Mouse (Mus musculus): ENCODE data around the gene Tenm4.

Gene Tenm4

GRCm38 (mm10) chr7:96680405-96680804, 509.4 kb downstream of the Tenm4 start:
- no peak for DNase-seq (ENCODE audit: low spot score in 2 of 2)

DNA sequence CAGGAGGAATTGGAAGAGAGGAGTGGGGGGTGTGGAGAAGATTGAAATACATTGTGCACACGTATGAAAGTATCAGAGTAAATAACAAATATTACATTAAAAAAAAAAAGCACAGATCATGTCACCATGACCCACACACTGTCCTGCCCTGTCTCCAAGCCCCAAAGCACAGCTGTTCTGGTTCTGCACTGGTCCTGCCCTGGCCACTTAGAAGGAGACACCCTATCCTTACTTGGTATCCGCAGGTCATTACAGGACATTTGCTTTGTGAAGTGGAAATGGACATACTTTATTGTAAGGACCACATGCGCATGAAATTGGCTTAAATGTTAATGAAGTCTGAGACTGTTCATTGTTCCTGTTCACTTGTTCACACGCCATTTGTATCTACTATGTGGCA, 510.8 kb downstream of the Tenm4 start:
- no peak for DNase-seq (ENCODE audit: low spot score in 2 of 2)

DNA sequence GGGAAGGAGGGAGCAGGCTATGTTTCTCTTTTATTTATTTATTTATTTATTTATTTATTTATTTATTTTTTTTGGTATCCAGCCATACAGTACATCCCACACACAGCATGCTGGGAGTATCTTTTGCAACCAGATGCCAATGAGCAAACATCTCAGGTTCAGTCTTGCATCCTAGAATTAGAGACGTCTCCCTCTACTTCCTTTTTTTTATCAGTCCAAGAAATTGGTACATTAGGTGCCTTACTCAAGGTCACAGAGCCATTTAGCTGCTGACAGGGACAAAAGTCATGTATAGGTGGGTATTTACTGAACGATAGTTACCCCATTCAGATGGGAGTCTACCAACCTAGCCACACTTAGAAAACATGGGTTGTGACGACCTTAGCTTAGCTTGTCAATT, 517.1 kb downstream of the Tenm4 start:
- DNase-seq (ENCODE audit: low spot score in 2 of 2) = no peak

DNA sequence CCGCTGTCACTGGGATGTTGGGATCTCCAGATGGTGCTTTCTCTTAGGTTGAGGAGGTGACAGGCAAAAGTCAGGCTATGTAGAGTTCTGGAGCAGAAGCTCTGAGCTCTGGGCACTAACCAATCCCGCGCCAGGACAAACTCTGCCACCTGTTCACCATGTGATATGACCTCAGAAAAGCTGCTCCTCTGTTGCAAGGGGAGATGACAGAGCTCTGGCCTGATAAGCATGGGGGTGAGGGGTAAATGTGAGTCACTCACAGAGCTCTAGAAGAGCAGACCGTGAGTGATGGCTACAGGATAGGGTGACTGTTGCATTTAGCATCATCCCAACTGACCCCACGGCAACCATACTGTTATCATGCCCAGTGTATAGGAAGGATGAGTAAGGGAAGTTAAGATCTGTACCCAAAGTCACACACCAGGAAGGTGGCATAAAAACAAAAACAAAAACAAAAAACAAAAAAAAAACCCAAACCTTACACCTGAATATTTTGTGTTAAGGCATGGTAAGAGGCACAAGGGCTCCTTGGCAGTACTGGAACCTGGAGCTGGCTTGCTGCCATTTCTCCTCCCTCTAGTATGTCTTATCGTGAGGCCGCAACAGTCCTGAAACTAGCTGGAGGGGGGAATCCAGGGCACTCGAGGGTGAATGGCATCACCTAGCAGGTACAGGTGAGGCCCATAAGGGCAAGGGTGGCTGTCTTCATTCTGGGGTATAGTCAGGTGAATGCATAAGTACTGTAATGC, 530.2 kb downstream of the Tenm4 start:
- no peak for DNase-seq (ENCODE audit: low spot score in 2 of 2)

DNA sequence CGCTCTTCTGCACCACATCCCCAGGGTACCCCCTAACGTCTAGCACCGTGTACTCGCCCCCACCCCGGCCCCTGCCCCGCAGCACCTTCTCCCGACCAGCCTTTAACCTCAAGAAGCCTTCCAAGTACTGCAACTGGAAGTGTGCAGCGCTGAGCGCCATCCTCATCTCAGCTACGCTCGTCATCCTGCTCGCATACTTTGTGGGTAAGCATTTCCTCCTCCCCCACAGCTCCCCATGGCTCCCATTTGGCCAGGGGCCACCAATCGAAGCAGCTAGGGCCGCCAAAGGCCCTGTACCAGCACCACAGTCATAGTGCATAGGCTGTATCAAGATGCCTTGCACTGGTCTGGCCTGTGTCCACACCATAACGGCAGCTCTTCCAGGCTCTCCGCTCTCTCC, 532.9 kb downstream of the Tenm4 start:
- DNase-seq (ENCODE audit: low spot score in 2 of 2) = no peak

GRCm38 (mm10) chr7:96705307-96706129, 534.5 kb downstream of the Tenm4 start:
- no peak for DNase-seq (ENCODE audit: low spot score in 2 of 2)

DNA sequence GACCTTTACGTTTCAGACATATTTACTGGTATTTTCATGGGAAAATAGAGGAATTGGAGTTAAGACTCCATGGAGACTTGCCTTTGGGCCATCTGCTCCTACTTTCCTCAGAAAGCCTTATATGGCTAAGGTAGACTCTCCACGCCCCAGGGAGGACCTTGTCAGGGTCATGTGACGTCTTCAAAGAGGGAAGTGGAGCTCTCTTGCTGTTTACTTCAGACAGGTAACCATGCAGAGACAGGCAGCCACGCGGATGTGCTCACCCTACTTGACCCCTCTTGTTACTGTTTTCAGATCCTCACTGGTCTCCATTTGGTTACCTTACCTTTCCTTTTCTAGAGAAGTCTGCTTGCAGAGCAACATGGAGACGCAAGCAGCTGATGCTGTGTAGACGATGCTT, 535.5 kb downstream of the Tenm4 start:
- no peak for DNase-seq (ENCODE audit: low spot score in 2 of 2)

- no peak for DNase-seq (ENCODE audit: low spot score in 2 of 2)
These were observed 536.1 kb downstream of the Tenm4 start for GRCm38 (mm10) chr7:96707112-96707511.

DNA sequence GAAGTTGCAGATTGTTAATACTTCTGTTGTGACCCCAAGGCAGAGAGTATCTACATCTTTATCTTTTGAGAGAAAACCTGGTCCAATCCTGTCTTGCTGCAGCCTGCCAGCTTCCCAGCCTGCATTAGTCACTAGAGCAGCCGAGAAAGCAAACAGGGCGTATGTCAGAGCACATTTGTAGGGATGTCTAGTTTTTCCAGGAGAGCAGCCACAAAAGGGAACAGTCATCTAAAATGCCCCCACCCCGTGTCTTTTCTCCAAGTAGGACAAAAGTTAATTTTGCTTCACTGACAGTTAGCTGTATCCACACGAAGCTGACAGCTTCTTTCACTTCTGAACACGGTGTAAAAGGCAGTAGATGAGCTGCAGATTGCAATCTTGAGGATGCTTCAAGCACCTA, 537.0 kb downstream of the Tenm4 start:
- no peak for DNase-seq (ENCODE audit: low spot score in 2 of 2)

DNA sequence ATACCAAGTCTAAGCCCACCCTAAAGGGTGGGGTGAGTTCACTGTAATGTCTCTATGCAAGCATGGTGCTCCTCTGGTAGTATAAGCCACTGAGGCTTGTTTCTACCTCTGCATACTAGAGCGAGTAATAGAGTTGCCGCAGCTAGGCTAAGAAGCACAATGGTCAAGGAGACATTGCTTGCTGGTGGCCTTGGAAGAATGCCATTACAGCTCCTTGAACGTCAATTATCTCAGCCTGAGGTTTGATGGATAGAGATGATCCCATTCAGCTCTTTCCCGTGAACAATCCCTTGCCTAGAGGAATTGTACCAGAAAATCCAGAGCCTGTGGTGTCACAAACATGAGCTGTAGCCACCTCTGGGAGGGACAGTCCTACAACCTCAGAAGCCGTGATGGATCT, 537.5 kb downstream of the Tenm4 start:
- DNase-seq (ENCODE audit: low spot score in 2 of 2) = no peak

DNA sequence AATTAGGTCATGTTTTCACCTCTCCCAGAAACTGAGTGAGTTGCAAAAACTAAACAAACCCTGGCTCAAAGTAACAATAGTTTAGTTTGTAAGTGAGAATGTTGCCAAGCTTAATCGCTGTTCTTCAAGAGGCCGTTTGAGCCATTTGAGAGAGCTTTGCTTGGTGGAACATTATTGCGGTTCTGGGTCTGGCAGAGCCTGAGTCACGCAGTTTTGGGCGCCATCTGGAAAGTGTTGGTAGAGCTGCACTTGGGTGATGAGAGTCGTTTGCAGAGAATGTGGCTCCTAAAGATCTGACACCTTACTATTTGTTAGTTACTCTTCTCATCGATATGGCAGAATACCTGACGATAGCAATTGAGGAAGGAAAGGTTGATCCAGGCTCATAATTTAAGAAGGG, 537.9 kb downstream of the Tenm4 start:
- no peak for DNase-seq (ENCODE audit: low spot score in 2 of 2)

DNA sequence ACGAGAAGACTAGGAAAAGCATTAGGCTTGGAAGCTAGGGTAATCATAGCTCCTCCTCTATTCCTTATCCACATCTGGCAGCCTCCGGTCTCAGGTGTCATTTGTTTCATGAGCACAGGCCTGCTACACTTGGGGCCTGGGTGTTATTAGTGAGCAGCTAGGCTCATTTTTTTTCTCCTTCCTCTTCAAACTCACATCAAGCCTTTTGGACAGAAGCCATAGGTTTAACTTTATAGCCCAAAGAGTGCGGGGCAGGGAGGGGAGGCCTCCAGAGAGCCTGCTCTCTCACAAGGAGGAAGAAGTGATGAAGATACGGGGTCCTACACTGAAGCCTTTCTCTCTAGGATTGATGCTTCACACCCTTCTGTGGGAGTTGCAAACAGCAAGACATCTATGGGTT, 538.8 kb downstream of the Tenm4 start:
- no peak for DNase-seq (ENCODE audit: low spot score in 2 of 2)

- DNase-seq (ENCODE audit: low spot score in 2 of 2) = no peak
These were observed 539.6 kb downstream of the Tenm4 start for GRCm38 (mm10) chr7:96710658-96711071.

DNA sequence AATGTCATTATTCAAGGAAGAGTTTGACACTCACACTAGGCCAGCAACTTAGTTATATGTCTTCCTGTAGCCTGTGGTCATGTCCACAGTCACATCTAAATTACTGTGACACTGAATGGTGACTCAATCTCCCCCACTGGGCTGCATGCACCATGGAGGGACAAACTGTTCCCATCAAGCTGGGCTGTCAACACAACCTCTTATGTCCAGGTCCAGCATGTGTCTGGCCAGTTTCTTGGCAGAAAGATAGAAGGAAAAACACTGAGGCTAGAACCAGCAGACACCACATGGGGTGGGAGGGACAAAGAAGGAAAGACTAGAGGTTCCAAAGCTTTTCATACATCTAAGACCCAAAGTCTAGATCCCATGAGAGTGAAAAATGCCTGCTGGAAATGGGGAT, 541.8 kb downstream of the Tenm4 start:
- DNase-seq (ENCODE audit: low spot score in 2 of 2) = no peak

- DNase-seq (ENCODE audit: low spot score in 2 of 2) = no peak
These were observed 545.9 kb downstream of the Tenm4 start for GRCm38 (mm10) chr7:96716911-96717310.

GRCm38 (mm10) chr7:96718201-96719155, 547.4 kb downstream of the Tenm4 start:
- DNase-seq (ENCODE audit: low spot score in 2 of 2) = peak in 1 of 2 experiments; percentile 14

DNA sequence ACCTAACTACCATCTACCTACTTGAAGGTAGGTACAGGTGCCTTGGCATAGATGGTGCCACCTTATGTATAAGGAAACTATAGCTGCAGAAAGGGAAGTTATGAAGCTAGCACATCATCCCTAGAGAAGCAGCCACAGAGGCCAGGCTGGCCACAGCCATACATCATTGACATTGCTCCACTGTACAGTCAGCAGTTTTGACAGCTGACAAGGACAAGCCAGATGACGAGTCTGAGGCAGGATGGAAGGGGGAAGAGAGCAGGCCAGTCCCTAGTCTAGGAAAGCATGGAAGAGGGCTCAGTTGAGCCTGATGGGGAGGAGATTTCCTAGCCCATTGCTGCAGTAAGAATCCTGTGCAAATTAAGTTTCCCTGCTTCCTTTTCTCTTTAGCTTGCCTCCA, 548.9 kb downstream of the Tenm4 start:
- no peak for DNase-seq (ENCODE audit: low spot score in 2 of 2)

GRCm38 (mm10) chr7:96720465-96720864, 549.4 kb downstream of the Tenm4 start:
- DNase-seq (ENCODE audit: low spot score in 2 of 2) = no peak

DNA sequence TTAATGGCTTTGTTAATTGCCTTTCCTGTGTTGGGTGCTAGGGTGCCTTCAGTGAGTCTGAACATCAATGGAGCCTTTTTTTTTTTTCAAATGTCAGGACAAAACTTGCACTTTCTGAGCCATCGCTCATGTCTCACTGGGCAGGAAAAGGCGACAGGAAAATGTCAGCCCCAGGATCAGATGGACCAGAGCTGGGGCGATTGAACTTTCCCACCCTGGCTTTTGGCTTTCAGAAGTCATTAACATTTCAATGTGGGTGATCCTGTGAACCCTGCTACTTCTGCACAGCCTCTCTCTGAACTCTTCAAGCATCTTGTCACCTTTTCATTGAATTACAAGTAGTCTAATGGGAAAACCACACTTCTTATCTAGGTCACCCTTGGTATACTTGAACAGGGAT, 551.8 kb downstream of the Tenm4 start:
- DNase-seq (ENCODE audit: low spot score in 2 of 2) = no peak

DNA sequence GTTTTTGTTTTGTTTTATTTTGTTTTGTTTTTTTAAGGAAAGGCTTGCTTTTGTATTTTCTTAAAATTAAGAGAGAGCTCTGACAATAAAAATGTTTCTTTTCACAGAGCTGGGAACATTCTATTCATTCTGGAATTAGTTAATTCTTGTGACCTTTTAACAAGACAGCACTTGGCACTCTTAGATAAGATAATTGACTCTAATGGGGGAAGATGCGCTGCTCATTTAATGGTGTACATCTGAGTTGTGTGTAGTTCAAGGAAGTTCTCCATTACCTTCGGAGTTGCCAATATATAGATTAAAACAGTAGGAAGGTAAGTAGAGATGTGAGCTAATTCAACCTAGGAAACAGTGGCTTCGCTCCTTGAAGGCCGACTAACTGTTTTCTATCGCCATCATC, 554.6 kb downstream of the Tenm4 start:
- no peak for DNase-seq (ENCODE audit: low spot score in 2 of 2)

DNA sequence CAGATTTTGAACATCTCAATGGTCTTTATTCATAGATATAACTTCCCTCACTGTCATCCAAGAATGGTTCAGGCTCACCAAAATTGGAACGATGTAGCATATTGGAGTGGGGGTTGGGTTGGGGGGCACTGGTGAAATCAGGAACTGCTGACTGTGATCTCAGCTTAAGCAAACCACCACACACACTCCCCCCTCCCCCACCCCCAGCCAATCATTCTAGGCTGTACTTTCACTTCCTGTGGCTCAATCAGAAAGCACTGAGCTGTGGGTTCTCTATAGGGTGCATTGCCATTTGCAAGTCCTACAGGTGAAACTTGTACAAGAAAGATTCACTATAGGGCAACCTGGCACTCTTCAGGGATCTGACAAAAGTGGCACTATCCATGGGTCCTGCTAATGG, 559.3 kb downstream of the Tenm4 start:
- DNase-seq (ENCODE audit: low spot score in 2 of 2) = no peak

DNA sequence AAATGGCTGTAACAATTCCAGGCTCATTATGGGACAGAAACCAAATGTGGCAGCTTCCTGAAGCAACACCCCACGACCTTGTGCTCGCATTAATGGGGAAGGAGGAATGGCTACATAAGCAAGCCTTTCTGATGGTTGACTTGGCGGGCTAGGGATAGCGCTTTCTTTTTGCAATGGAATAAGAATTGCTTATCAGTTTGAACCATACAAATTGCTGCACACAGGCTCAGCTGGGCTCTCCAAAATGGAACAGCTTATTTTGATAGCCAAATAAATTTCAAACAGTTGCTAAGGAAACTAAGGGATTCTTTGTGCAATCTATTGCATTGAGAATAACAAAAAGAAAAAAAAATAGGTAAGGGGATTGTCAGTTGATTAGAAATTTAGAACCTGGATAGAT, 560.9 kb downstream of the Tenm4 start:
- DNase-seq (ENCODE audit: low spot score in 2 of 2) = no peak
